Comparison of ENCODE assay signal across 7 mouse cellular contexts in the genomic region with DNA sequence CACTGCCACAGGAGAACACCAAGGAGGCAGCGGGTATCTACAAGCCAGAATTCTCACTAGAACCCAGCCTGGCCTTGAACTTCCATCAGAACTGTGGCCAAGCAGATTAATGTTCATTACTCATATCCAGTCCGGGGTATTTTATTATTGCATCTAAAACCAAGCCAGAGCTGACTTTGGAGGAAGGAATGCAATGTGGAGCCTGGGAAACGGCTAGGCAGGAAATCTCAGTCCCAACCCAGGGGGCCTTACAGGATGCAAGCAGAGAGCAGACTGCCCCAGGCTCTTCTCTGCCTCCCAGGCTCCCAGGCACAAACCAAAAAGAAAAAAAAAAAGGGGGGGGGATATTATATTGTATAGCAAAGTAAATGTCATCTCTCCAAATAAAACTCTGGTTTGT. TPM values are rescaled to one million over a fixed set of nuclear protein-coding genes. Genes with fewer than 3 reads are reported as not detected.
DNase-seq lines count a peak whose midpoint lies in the region; ATAC-seq lines count a peak whose summit lies in the region.

No protein-coding gene starts in this region.

- H3K27ac ChIP-seq in brown adipose tissue, adult 24 weeks (replicated peaks; ENCODE audit: low read depth, low read length): peak overlapping the region; percentile 80
- peak overlapping the region; percentile 73 for H3K27ac ChIP-seq in heart, embryonic 11.5 days (ENCODE audit: low read depth, low read length)
- peak overlapping the region; percentile 69 for H3K27ac ChIP-seq in kidney, embryonic 15.5 days

- peak overlapping the region; percentile 25 for H3K4me3 ChIP-seq in brown adipose tissue, adult 24 weeks (ENCODE audit: insufficient read depth, low read depth, low read length)
- H3K4me3 ChIP-seq in heart, embryonic 11.5 days (ENCODE audit: low read depth, low read length): peak overlapping the region; percentile 89
- H3K4me3 ChIP-seq in kidney, embryonic 15.5 days (replicated peaks): peak overlapping the region; percentile 79

- peak overlapping the region; percentile 69 for H3K9ac ChIP-seq in heart, embryonic 11.5 days (ENCODE audit: low read depth, low read length)
- peak overlapping the region; percentile 30; the same call in 1 of the 2 replicates for H3K9ac ChIP-seq in kidney, embryonic 15.5 days

- H3K4me1 ChIP-seq in brown adipose tissue, adult 24 weeks (ENCODE audit: control insufficient read depth, insufficient read depth, insufficient read length, low read length): peaks cover 14% of the 10 kb centered on the region
- peaks cover 27% of the 10 kb centered on the region for H3K4me1 ChIP-seq in heart, embryonic 11.5 days (ENCODE audit: control insufficient read depth, insufficient read depth, low read length)
- H3K4me1 ChIP-seq in kidney, embryonic 15.5 days: peaks cover 46% of the 10 kb centered on the region

- H3K9me3 ChIP-seq in heart, embryonic 11.5 days (replicated peaks; ENCODE audit: control insufficient read depth, low read length): no peaks in the 10 kb centered on the region
- H3K9me3 ChIP-seq in kidney, embryonic 15.5 days (replicated peaks): no peaks in the 10 kb centered on the region

- DNase-seq in NIH3T3 (ENCODE audit: low read depth): peak; percentile 82
- DNase-seq in lung, postnatal 4 days: peak; percentile 26 to 32
- no peak for DNase-seq in left cerebral cortex, adult 11 months (ENCODE audit: low spot score)

- H3K27me3 ChIP-seq in heart, embryonic 11.5 days (ENCODE audit: control insufficient read depth, insufficient read depth, low read length): no peaks in the 10 kb centered on the region
- no peaks in the 10 kb centered on the region for H3K27me3 ChIP-seq in kidney, embryonic 15.5 days

- H3K4me2 ChIP-seq in heart, embryonic 11.5 days: peak overlapping the region; percentile 80
- H3K4me2 ChIP-seq in kidney, embryonic 15.5 days: peak overlapping the region; percentile 64

- H3K36me3 ChIP-seq in heart, embryonic 11.5 days (ENCODE audit: control insufficient read depth, insufficient read depth, low read length): no peaks in the 10 kb centered on the region
- 0 out of 2 replicates have a peak, but pooled peaks cover 2% of the 10 kb centered on the region for H3K36me3 ChIP-seq in kidney, embryonic 15.5 days

- 10% methylated on average over 3 of the region's 3 CpGs for WGBS in heart, embryonic 11.5 days (ENCODE audit: insufficient replicate concordance)
- WGBS in kidney, embryonic 15.5 days: 27% methylated on average over 3 of the region's 3 CpGs

- no peak for ATAC-seq in heart, embryonic 11.5 days (replicated peaks; ENCODE audit: insufficient number of reproducible peaks, low FRiP score, low TSS enrichment)
- no peak for ATAC-seq in kidney, embryonic 15.5 days (replicated peaks; ENCODE audit: low FRiP score)
- ATAC-seq in frontal cortex, adult (ENCODE audit: low TSS enrichment): no peak

RNA-seq across cellular contexts. Expression of a gene that starts 1.8 kb away (rescaled TPM):
- polyA plus RNA-seq in brown adipose tissue, adult 24 weeks (2012; ENCODE audit: insufficient read depth, insufficient read length, missing spikeins): 14.6 and 15.3 TPM in 2 replicates
- 67.0 and 73.8 TPM in 2 replicates for polyA plus RNA-seq in heart, embryonic 11.5 days (2014; fragmentation: Nextera tagmentation; extraction: Ambion mirVana)
- polyA plus RNA-seq in kidney, embryonic 15.5 days (2015; fragmentation: Nextera tagmentation; extraction: Ambion mirVana): 42.8 and 46.2 TPM in 2 replicates

RNA-seq across cellular contexts. Expression of a gene that starts 44.7 kb away (rescaled TPM):
- not detected in 2 replicates for polyA plus RNA-seq in brown adipose tissue, adult 24 weeks (2012; ENCODE audit: insufficient read depth, insufficient read length, missing spikeins)
- polyA plus RNA-seq in heart, embryonic 11.5 days (2014; fragmentation: Nextera tagmentation; extraction: Ambion mirVana): 167 and 212 TPM in 2 replicates
- polyA plus RNA-seq in kidney, embryonic 15.5 days (2015; fragmentation: Nextera tagmentation; extraction: Ambion mirVana): 1.7 and 2.4 TPM in 2 replicates

Comparison
In these comparisons a context has a peak if more than half of its experiments do, and no peak if none do; other contexts are left out.
1. H3K4me3 ChIP-seq: peak in every context shown above with its lines; median percentile 89 in heart, embryonic 11.5 days; 79 in kidney, embryonic 15.5 days; 25 in brown adipose tissue, adult 24 weeks.
2. RNA of a gene that starts 44.7 kb away (polyA plus RNA-seq): 167 to 212 TPM in heart, embryonic 11.5 days; 1.7 to 2.4 TPM in kidney, embryonic 15.5 days and not detected in brown adipose tissue, adult 24 weeks; every median in the first group is over 10 times any median in the second.
3. Peak in every context shown above with its lines, with median percentiles within 50 percentile points of each other: H3K27ac ChIP-seq.